Mouse (Mus musculus): Measurements from ENCODE around the gene Uchl3. TPM values are rescaled to one million over a fixed set of nuclear protein-coding genes. Genes with fewer than 3 reads are reported as not detected.

Gene Uchl3
- polyA plus RNA-seq, 1 experiment from 2014 or later = 171 TPM

GRCm38 (mm10) chr14:101688406-101688805 lies 34.6 kb downstream of the Uchl3 start:
- H3K4me1 ChIP-seq (replicated peaks) = no peaks in the 10 kb centered on the region
- DNase-seq (ENCODE audit: low spot score) = no peak
- no peak overlapping the region for H3K4me3 ChIP-seq
- H3K9me3 ChIP-seq = no peaks in the 10 kb centered on the region
- WGBS = 82% methylated on average over 2 of the region's 2 CpGs
- H3K27me3 ChIP-seq (ENCODE audit: insufficient read depth, poor library complexity, severe bottlenecking) = no peaks in the 10 kb centered on the region
- no peak overlapping the region for H3K27ac ChIP-seq
- H3K36me3 ChIP-seq = peaks cover 19% of the 10 kb centered on the region

GRCm38 (mm10) chr14:101704479-101704878 lies 50.7 kb downstream of the Uchl3 start:
- no peaks in the 10 kb centered on the region for H3K4me1 ChIP-seq (replicated peaks)
- H3K4me3 ChIP-seq = no peak overlapping the region
- H3K27me3 ChIP-seq (ENCODE audit: insufficient read depth, poor library complexity, severe bottlenecking) = no peaks in the 10 kb centered on the region
- no peaks in the 10 kb centered on the region for H3K9me3 ChIP-seq
- H3K27ac ChIP-seq = no peak overlapping the region
- H3K36me3 ChIP-seq = no peaks in the 10 kb centered on the region
- DNase-seq (ENCODE audit: low spot score) = no peak
- WGBS = 78% methylated on average over 4 of the region's 4 CpGs

- no peak for DNase-seq (ENCODE audit: low spot score)
- no peak overlapping the region for H3K4me3 ChIP-seq
Measured at GRCm38 (mm10) chr14:101707088-101707487, 53.3 kb downstream of the Uchl3 start.

GRCm38 (mm10) chr14:101714414-101714813 lies 60.6 kb downstream of the Uchl3 start:
- H3K4me1 ChIP-seq (replicated peaks) = no peaks in the 10 kb centered on the region
- H3K27me3 ChIP-seq (ENCODE audit: insufficient read depth, poor library complexity, severe bottlenecking) = no peaks in the 10 kb centered on the region
- H3K4me3 ChIP-seq = no peak overlapping the region
- no peak overlapping the region for H3K27ac ChIP-seq
- H3K36me3 ChIP-seq = no peaks in the 10 kb centered on the region
- no peaks in the 10 kb centered on the region for H3K9me3 ChIP-seq
- WGBS = 61% methylated on average over 2 of the region's 2 CpGs
- no peak for DNase-seq (ENCODE audit: low spot score)

More at GRCm38 (mm10) chr14:101707088-101707487, 53.3 kb downstream of the Uchl3 start:
- WGBS = 96% methylated on average over 5 of the region's 5 CpGs
- H3K27me3 ChIP-seq (ENCODE audit: insufficient read depth, poor library complexity, severe bottlenecking) = no peaks in the 10 kb centered on the region
- no peaks in the 10 kb centered on the region for H3K4me1 ChIP-seq (replicated peaks)
- H3K27ac ChIP-seq = no peak overlapping the region
- H3K9me3 ChIP-seq = no peaks in the 10 kb centered on the region
- H3K36me3 ChIP-seq = no peaks in the 10 kb centered on the region

- H3K9me3 ChIP-seq = no peaks in the 10 kb centered on the region
- H3K27me3 ChIP-seq (ENCODE audit: insufficient read depth, poor library complexity, severe bottlenecking) = peaks cover 56% of the 10 kb centered on the region
- WGBS = under 1% methylated on average over 51 of the region's 51 CpGs
- H3K4me3 ChIP-seq = peak within 1 kb of the TSS; percentile 78
- H3K4me1 ChIP-seq (replicated peaks) = peaks cover 18% of the 10 kb centered on the region
- peak within 1 kb of the TSS; percentile 79 for H3K27ac ChIP-seq
- DNase-seq (ENCODE audit: low spot score) = peak; percentile 74
- no peaks in the 10 kb centered on the region for H3K36me3 ChIP-seq
Measured at GRCm38 (mm10) chr14:101729237-101729971, 75.6 kb downstream of the Uchl3 start, which contains the start of the genes Gm9922 and Lmo7. Gene Gm9922, minus strand, starts transcription at chr14:101729814. Gene Lmo7, plus strand, starts transcription at chr14:101729957.

- Histone ChIP-seq H3K9me3 (no peaks in the 10 kb centered on the region), H3K27me3 (ENCODE audit: insufficient read depth, poor library complexity, severe bottlenecking) (peaks cover 56% of the 10 kb centered on the region)
- under 1% methylated on average over 28 of the region's 28 CpGs for WGBS
Measured at GRCm38 (mm10) chr14:101729972-101730692, 76.4 kb downstream of the Uchl3 start.

GRCm38 (mm10) chr14:101733542-101734303 lies 80.0 kb downstream of the Uchl3 start:
- Histone ChIP-seq H3K27me3 (ENCODE audit: insufficient read depth, poor library complexity, severe bottlenecking) (peaks cover 39% of the 10 kb centered on the region), H3K36me3 (no peaks in the 10 kb centered on the region), H3K27ac (no peak overlapping the region), H3K9me3 (no peaks in the 10 kb centered on the region), H3K4me3 (no peak overlapping the region), H3K4me1 (replicated peaks) (peaks cover 18% of the 10 kb centered on the region)
- 32% methylated on average over 10 of the region's 10 CpGs for WGBS
- DNase-seq (ENCODE audit: low spot score) = no peak

More at GRCm38 (mm10) chr14:101729972-101730692, 76.4 kb downstream of the Uchl3 start:
- Histone ChIP-seq H3K27ac (peak overlapping the region; percentile 79; the same call in 1 of the 2 replicates), H3K4me1 (replicated peaks) (peaks cover 18% of the 10 kb centered on the region), H3K36me3 (no peaks in the 10 kb centered on the region), H3K4me3 (peak overlapping the region; percentile 78)
- DNase-seq (ENCODE audit: low spot score) = peak; percentile 9

- 85% methylated on average over 4 of the region's 4 CpGs for WGBS
- H3K4me3 ChIP-seq = no peak overlapping the region
- no peak overlapping the region for H3K27ac ChIP-seq
- 0 out of 2 replicates have a peak, but pooled peaks cover 4% of the 10 kb centered on the region for H3K4me1 ChIP-seq (replicated peaks)
- no peaks in the 10 kb centered on the region for H3K36me3 ChIP-seq
- no peak for DNase-seq (ENCODE audit: low spot score)
- H3K9me3 ChIP-seq = no peaks in the 10 kb centered on the region
- 0 out of 2 replicates have a peak, but pooled peaks cover 4% of the 10 kb centered on the region for H3K27me3 ChIP-seq (ENCODE audit: insufficient read depth, poor library complexity, severe bottlenecking)
Measured at GRCm38 (mm10) chr14:101737501-101737900, 83.7 kb downstream of the Uchl3 start.

Other genes starting within 250 kb of the Uchl3 start
- gene Tbc1d4, start 44.8 kb upstream of the Uchl3 start, polyA plus RNA-seq (2016; fragmentation: Nextera tagmentation; extraction: Ambion mirVana) = 4.8 and 6.0 TPM in 2 replicates
- 112 and 119 TPM in 2 replicates for gene Commd6, start 13.3 kb upstream of the Uchl3 start, polyA plus RNA-seq (2016; fragmentation: Nextera tagmentation; extraction: Ambion mirVana)
- gene Gm9922, start 75.8 kb downstream of the Uchl3 start, polyA plus RNA-seq (2016; fragmentation: Nextera tagmentation; extraction: Ambion mirVana) = 0.58 TPM in 1 of 2 replicates, not detected in the other
- gene Lmo7, start 76.0 kb downstream of the Uchl3 start, polyA plus RNA-seq (2016; fragmentation: Nextera tagmentation; extraction: Ambion mirVana) = 0.97 and 1.8 TPM in 2 replicates